ENCODE assay signal across 8 mouse cellular contexts in the genomic region with DNA sequence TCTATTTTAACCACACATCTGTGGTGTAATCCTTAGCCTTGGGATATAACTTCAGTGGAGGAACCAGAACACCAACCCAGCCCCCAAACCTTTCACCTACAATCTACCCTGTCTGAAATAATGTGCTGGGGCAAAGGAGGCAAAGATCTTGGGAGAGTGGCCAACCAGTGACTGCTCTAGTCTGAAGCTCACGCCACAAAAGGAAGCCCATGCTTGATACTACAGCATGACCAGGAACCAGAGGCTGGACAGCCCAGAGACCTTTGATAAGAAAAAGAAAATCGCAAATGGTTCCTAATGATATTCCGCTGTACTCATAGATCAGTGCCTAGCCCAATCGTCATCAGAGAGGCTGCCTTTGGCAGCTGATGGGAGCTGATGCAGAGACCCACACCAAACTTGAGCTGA. TPM values are rescaled to one million over a fixed set of nuclear protein-coding genes. Genes with fewer than 3 reads are reported as not detected.
DNase-seq lines count a peak whose midpoint lies in the region; ATAC-seq lines count a peak whose summit lies in the region.

No protein-coding gene starts in this region.

- H3K9me3 ChIP-seq in liver, embryonic 12.5 days (replicated peaks) = no peaks in the 10 kb centered on the region
- no peaks in the 10 kb centered on the region for H3K9me3 ChIP-seq in neural tube, embryonic 13.5 days

- H3K4me1 ChIP-seq in liver, embryonic 12.5 days = peaks cover 67% of the 10 kb centered on the region
- peaks cover 14% of the 10 kb centered on the region for H3K4me1 ChIP-seq in neural tube, embryonic 13.5 days (replicated peaks)

- peak overlapping the region; percentile 86 for H3K9ac ChIP-seq in liver, embryonic 12.5 days
- 0 out of 2 replicates have a peak overlapping the region, but pooled peaks have one; percentile 86 for H3K9ac ChIP-seq in neural tube, embryonic 13.5 days

- H3K27me3 ChIP-seq in liver, embryonic 12.5 days (replicated peaks) = no peaks in the 10 kb centered on the region
- no peaks in the 10 kb centered on the region for H3K27me3 ChIP-seq in neural tube, embryonic 13.5 days

- H3K4me3 ChIP-seq in liver, embryonic 12.5 days = peak overlapping the region; percentile 80
- no peak overlapping the region for H3K4me3 ChIP-seq in neural tube, embryonic 13.5 days

- H3K27ac ChIP-seq in liver, embryonic 12.5 days = peak overlapping the region; percentile 94
- H3K27ac ChIP-seq in neural tube, embryonic 13.5 days (replicated peaks) = no peak overlapping the region

- DNase-seq in cerebellum, adult 9-11 months = peak; percentile 16
- DNase-seq in c-Kit-positive CD71-positive TER-119-negative erythroid progenitor cells, embryonic 14.5 days (ENCODE audit: low read depth) = peak; percentile 36
- DNase-seq in heart, postnatal 4 days = peak; percentile 27
- DNase-seq in yolk sac, embryonic 10.5 days (ENCODE audit: low spot score) = no peak
- no peak for DNase-seq in layer of hippocampus, postnatal 25 days (ENCODE audit: extremely low spot score in 1 of 2, low spot score in 1 of 2)

- no peak for ATAC-seq in cerebellum, adult (ENCODE audit: insufficient number of reproducible peaks, low FRiP score, low TSS enrichment)
- peak; percentile 50 for ATAC-seq in liver, embryonic 12.5 days
- no peak for ATAC-seq in neural tube, embryonic 13.5 days (ENCODE audit: low read depth)

- H3K4me2 ChIP-seq in liver, embryonic 12.5 days = peak overlapping the region; percentile 84
- peak overlapping the region; percentile 64 for H3K4me2 ChIP-seq in neural tube, embryonic 13.5 days

- WGBS in liver, embryonic 12.5 days (ENCODE audit: insufficient replicate concordance) = 12% methylated on average over 4 of the region's 4 CpGs
- WGBS in neural tube, embryonic 13.5 days = 89% methylated on average over 4 of the region's 4 CpGs

- H3K36me3 ChIP-seq in liver, embryonic 12.5 days = no peaks in the 10 kb centered on the region
- no peaks in the 10 kb centered on the region for H3K36me3 ChIP-seq in neural tube, embryonic 13.5 days

RNA-seq across cellular contexts. Expression of a gene that starts 9.4 kb away (rescaled TPM):
- total RNA-seq in heart, postnatal 4 days (2021) = 10 to 100 TPM; 48.1 to 52.5 TPM
- polyA plus RNA-seq in liver, embryonic 12.5 days (2016; fragmentation: Nextera tagmentation; extraction: Ambion mirVana) = 23.2 and 25.7 TPM in 2 replicates
- polyA plus RNA-seq in neural tube, embryonic 13.5 days (2015; fragmentation: Nextera tagmentation; extraction: Ambion mirVana) = 30.3 and 33.5 TPM in 2 replicates
- 10 to 100 TPM; 46.3 to 51.7 TPM for total RNA-seq in layer of hippocampus, postnatal 25 days (2021)

Comparison
In these comparisons a context has a peak if more than half of its experiments do, and no peak if none do; other contexts are left out.
1. DNase-seq: peak in cerebellum, adult 9-11 months (single experiment), c-Kit-positive CD71-positive TER-119-negative erythroid progenitor cells, embryonic 14.5 days (single experiment) and heart, postnatal 4 days (single experiment); none in yolk sac, embryonic 10.5 days (single experiment) and layer of hippocampus, postnatal 25 days (0 of 2).